Mouse (Mus musculus): ENCODE measurements around the gene Olfr118.
"Not testable (repeated sequence)": the region's sequence is repeated elsewhere in the genome, so short reads cannot be mapped to it uniquely, and the experiment has no call there.

The Olfr118 gene

DNA sequence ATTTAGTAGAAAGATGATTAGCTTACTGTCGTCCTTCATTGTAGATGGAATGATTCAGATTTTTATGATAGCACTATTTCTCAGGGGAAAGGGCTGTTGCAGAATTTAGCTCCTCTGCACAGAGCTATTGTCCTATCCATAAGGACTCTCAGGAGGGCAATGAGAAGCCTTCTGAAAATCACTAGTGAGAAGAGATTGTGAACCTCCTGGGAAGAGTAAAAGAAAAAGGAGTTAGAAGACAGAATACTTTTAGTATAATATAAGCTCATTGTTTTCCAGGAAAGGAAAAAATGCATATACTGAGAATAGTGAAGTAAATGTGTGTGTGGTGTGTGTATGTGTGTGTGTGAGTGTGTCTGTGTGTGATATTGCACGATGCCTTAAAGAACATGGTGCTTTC is at the start of gene Olfr118:
TSS of gene Olfr118 (plus strand) at position 301 of the 400 bp plus-strand sequence.
- no peak for DNase-seq (ENCODE audit: low spot score)

- DNase-seq (ENCODE audit: low spot score): no peak
These were observed 39.8 kb upstream of the Olfr118 start, which contains the start of the genes Olfr115 and Olfr116 for GRCm38 (mm10) chr17:37627009-37627408. Gene Olfr115 (minus strand): TSS chr17:37627109. Gene Olfr116 (minus strand): TSS chr17:37627199.

GRCm38 (mm10) chr17:37663682-37664081 is 3.1 kb upstream of the Olfr118 start, which contains the start of gene Olfr117:
Gene Olfr117 (minus strand): TSS chr17:37663782.
- DNase-seq (ENCODE audit: low spot score): no peak

DNA sequence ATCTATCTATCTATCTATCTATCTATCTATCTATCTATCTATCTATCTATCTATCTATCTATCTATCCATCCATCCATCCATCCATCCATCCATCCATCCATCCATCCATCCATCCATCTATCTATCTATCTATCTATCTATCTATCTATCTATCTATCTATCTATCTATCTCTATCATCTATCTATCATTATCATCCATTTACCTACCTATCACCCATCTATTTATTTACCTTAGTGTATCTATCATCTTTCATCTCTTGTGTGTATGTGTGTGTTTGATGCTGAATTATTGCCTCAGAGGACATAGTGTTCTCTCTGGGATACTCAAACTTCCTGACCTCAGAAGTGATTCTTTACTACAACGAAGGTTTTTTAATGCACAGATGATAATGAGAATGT is 29.5 kb downstream of the Olfr118 start, which contains the start of gene Olfr119:
TSS of gene Olfr119 (plus strand) at position 301 of the 400 bp plus-strand sequence.
- DNase-seq (ENCODE audit: low spot score): not testable (repeated sequence)

GRCm38 (mm10) chr17:37721508-37721907 is 54.7 kb downstream of the Olfr118 start, which contains the start of gene Olfr120:
Gene Olfr120 (plus strand): TSS chr17:37721808.
- no peak for DNase-seq (ENCODE audit: low spot score)

Data from lung, postnatal 25 days (tissue).